Comparison of ENCODE assay signal across 26 mouse cellular contexts in the genomic region with DNA sequence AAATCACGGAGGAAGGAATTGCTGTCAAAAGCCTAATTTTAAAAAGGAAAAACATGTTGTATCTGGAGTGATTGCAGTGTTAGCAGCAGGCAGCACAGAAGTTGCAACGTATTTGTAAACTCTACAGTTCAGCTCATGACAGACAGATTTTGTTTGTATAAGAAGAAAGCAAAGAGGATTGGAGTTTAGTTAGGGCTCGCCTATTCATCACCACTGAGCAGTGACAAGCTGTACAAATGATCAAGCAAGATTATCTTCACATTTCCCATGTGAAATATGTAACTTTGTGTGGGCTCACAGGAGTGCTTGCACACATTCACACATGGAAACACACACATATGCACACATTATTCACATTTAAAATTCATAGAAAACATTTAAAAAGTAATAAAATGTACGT. TPM values are rescaled to one million over a fixed set of nuclear protein-coding genes. Genes with fewer than 3 reads are reported as not detected.
DNase-seq lines count a peak whose midpoint lies in the region; ATAC-seq and TF ChIP-seq lines count a peak whose summit lies in the region.
"Had no signal": no experiment of that assay in that cellular context is flagged by ENCODE, and none has a peak within 500 bp of the region (broad histone marks: within the 10 kb centered on the region; RNA-seq: fewer than 3 reads in every experiment).

No protein-coding gene starts in this region.

- TF ChIP-seq CTCF in midbrain, postnatal 0 days (IDR thresholded peaks at IDR 0.05) = no peak

- ATAC-seq in forebrain, embryonic 14.5 days = peak; percentile 29; the same call in 1 of the 2 replicates
- ATAC-seq in forebrain, embryonic 12.5 days (ENCODE audit: low FRiP score) = no peak
- ATAC-seq in midbrain, postnatal 0 days (ENCODE audit: low FRiP score) = no peak
- ATAC-seq: hindbrain, embryonic 16.5 days; intestine, embryonic 15.5 days had no signal

- H3K36me3 ChIP-seq in forebrain, embryonic 14.5 days (ENCODE audit: control insufficient read depth, insufficient read depth, low read length) = no peaks in the 10 kb centered on the region
- H3K36me3 ChIP-seq in forebrain, embryonic 12.5 days (replicated peaks) = no peaks in the 10 kb centered on the region
- H3K36me3 ChIP-seq in midbrain, postnatal 0 days (ENCODE audit: insufficient read depth, low read length) = no peaks in the 10 kb centered on the region
- H3K36me3 ChIP-seq: G1E; heart, embryonic 12.5 days; heart, embryonic 15.5 days; hindbrain, embryonic 10.5 days; hindbrain, embryonic 13.5 days; intestine, embryonic 15.5 days had no signal

- 50% methylated on average over 4 of the region's 4 CpGs for WGBS in forebrain, embryonic 14.5 days
- WGBS in forebrain, embryonic 12.5 days = 59% methylated on average over 4 of the region's 4 CpGs
- WGBS in midbrain, postnatal 0 days = 64% methylated on average over 4 of the region's 4 CpGs

- H3K4me1 ChIP-seq in forebrain, embryonic 14.5 days (ENCODE audit: control insufficient read depth, insufficient read depth, low read length) = no peaks in the 10 kb centered on the region
- no peaks in the 10 kb centered on the region for H3K4me1 ChIP-seq in forebrain, embryonic 12.5 days
- no peaks in the 10 kb centered on the region for H3K4me1 ChIP-seq in midbrain, postnatal 0 days (ENCODE audit: insufficient read depth, low read length)
- H3K4me1 ChIP-seq: heart, embryonic 12.5 days; heart, embryonic 15.5 days; hindbrain, embryonic 10.5 days; hindbrain, embryonic 13.5 days; intestine, embryonic 15.5 days had no signal

- DNase-seq in forebrain, embryonic 14.5 days (ENCODE audit: low spot score) = peak; percentile 23
- peak; percentile 10 for DNase-seq in brain, adult 2 months (ENCODE audit: low read depth, low spot score)
- DNase-seq in brain, embryonic 18.5 days (ENCODE audit: low read depth, low spot score) = peak; percentile 32
- DNase-seq in adrenal gland, adult (ENCODE audit: inconsistent age in 2 of 2, low spot score in 1 of 2) = no peak
- DNase-seq in midbrain, postnatal 0 days (ENCODE audit: low spot score) = no peak
- DNase-seq: adrenal gland, adult 8-10 months; adrenal gland, postnatal 25 days; B cell, adult 2 months; cerebellum, adult 18-20 months; cerebellum, adult 9-10 months; cerebellum, postnatal 14 days; gastrocnemius, postnatal 25 days; heart, adult 18-20 months; heart, postnatal 10 days; heart, postnatal 36 days; kidney, adult 18-20 months; kidney, adult 9 months had no signal

- no peaks in the 10 kb centered on the region for H3K9me3 ChIP-seq in forebrain, embryonic 14.5 days (replicated peaks; ENCODE audit: control insufficient read depth, low read length)
- no peaks in the 10 kb centered on the region for H3K9me3 ChIP-seq in forebrain, embryonic 12.5 days
- no peaks in the 10 kb centered on the region for H3K9me3 ChIP-seq in midbrain, postnatal 0 days (ENCODE audit: low read length)
- H3K9me3 ChIP-seq: G1E; heart, embryonic 12.5 days; heart, embryonic 15.5 days; hindbrain, embryonic 10.5 days; hindbrain, embryonic 13.5 days; intestine, embryonic 15.5 days had no signal

- H3K9ac ChIP-seq in forebrain, embryonic 14.5 days (ENCODE audit: low read length) = no peak overlapping the region
- no peak overlapping the region for H3K9ac ChIP-seq in forebrain, embryonic 12.5 days
- H3K9ac ChIP-seq in midbrain, postnatal 0 days (replicated peaks; ENCODE audit: low read length, poor library complexity, severe bottlenecking) = no peak overlapping the region
- H3K9ac ChIP-seq: heart, embryonic 12.5 days; heart, embryonic 15.5 days; hindbrain, embryonic 13.5 days; intestine, embryonic 15.5 days had no signal

- H3K4me2 ChIP-seq in forebrain, embryonic 14.5 days (ENCODE audit: low read length) = no peak overlapping the region
- H3K4me2 ChIP-seq in forebrain, embryonic 12.5 days = no peak overlapping the region
- H3K4me2 ChIP-seq in midbrain, postnatal 0 days (ENCODE audit: low read depth, low read length, poor library complexity, severe bottlenecking) = no peak overlapping the region
- H3K4me2 ChIP-seq: heart, embryonic 12.5 days; heart, embryonic 15.5 days; hindbrain, embryonic 13.5 days; intestine, embryonic 15.5 days had no signal

- no peaks in the 10 kb centered on the region for H3K27me3 ChIP-seq in forebrain, embryonic 14.5 days (replicated peaks; ENCODE audit: control insufficient read depth, insufficient read depth, low read length)
- no peaks in the 10 kb centered on the region for H3K27me3 ChIP-seq in forebrain, embryonic 12.5 days
- no peaks in the 10 kb centered on the region for H3K27me3 ChIP-seq in midbrain, postnatal 0 days (ENCODE audit: insufficient read depth, low read length)
- H3K27me3 ChIP-seq: CH12.LX; heart, embryonic 12.5 days; heart, embryonic 15.5 days; hindbrain, embryonic 13.5 days; intestine, embryonic 15.5 days had no signal

- no peak overlapping the region for H3K4me3 ChIP-seq in forebrain, embryonic 14.5 days (ENCODE audit: low read depth, low read length)
- no peak overlapping the region for H3K4me3 ChIP-seq in forebrain, embryonic 12.5 days (replicated peaks)
- H3K4me3 ChIP-seq in midbrain, postnatal 0 days (ENCODE audit: low read depth, low read length) = no peak overlapping the region
- H3K4me3 ChIP-seq: heart, embryonic 12.5 days; heart, embryonic 15.5 days; hindbrain, embryonic 10.5 days; hindbrain, embryonic 13.5 days; intestine, embryonic 15.5 days had no signal

- H3K27ac ChIP-seq in forebrain, embryonic 14.5 days (ENCODE audit: low read depth, low read length) = no peak overlapping the region
- no peak overlapping the region for H3K27ac ChIP-seq in forebrain, embryonic 12.5 days
- H3K27ac ChIP-seq in midbrain, postnatal 0 days (ENCODE audit: low read depth, low read length) = no peak overlapping the region
- H3K27ac ChIP-seq: heart, embryonic 15.5 days; hindbrain, embryonic 10.5 days; hindbrain, embryonic 13.5 days; intestine, embryonic 15.5 days had no signal

RNA-seq across cellular contexts. Expression of a gene that starts 57.5 kb away (rescaled TPM):
- 28.3 and 36.1 TPM in 2 replicates for polyA plus RNA-seq in forebrain, embryonic 14.5 days (2014; fragmentation: Nextera tagmentation; extraction: Ambion mirVana)
- 58.7 and 67.5 TPM in 2 replicates for polyA plus RNA-seq in forebrain, embryonic 12.5 days (2016; fragmentation: Nextera tagmentation; extraction: Ambion mirVana)
- 7.7 and 10.7 TPM in 2 replicates for total RNA-seq in midbrain, postnatal 0 days (2014; rRNA removed)
- 16.2 and 18.4 TPM in 2 replicates for polyA plus RNA-seq in midbrain, postnatal 0 days (2015; fragmentation: Nextera tagmentation; extraction: Ambion mirVana)

Comparison
In these comparisons a context has a peak if more than half of its experiments do, and no peak if none do; other contexts are left out.
1. DNase-seq: peak in forebrain, embryonic 14.5 days (single experiment), brain, adult 2 months (single experiment) and brain, embryonic 18.5 days (single experiment); none in adrenal gland, adult (0 of 2) and midbrain, postnatal 0 days (single experiment).